Mouse (Mus musculus) adrenal gland, postnatal 25 days (tissue): ENCODE data around the gene Olfr618. TPM values are rescaled to one million over a fixed set of nuclear protein-coding genes. Genes with fewer than 3 reads are reported as not detected.
"Not testable (repeated sequence)": the region's sequence is repeated elsewhere in the genome, so short reads cannot be mapped to it uniquely, and the experiment has no call there.

Source experiments
- DNase-seq: peaks from one replicate; pipeline ENCODE4 v3.0.0; 2021; ENCODE audit warnings: mixed read lengths
- long read RNA-seq: library from polyadenylated mRNA; stranded (forward); transcript quantifications from one replicate; pipeline ENCODE4 v2.0.0, GENCODE M21; 2021
- microRNA-seq, 2 experiments: library from miRNA; unstranded; fragments of <30 nt; microRNA quantifications; one replicate each; pipeline ENCODE4 v1.2.0; 2021
- total RNA-seq: library from RNA; stranded (reverse); gene quantifications from 2 replicates; pipeline ENCODE4 v1.2.3, GENCODE M21; 2021

Gene Olfr618
- not detected in 2 replicates for total RNA-seq
- long read RNA-seq, result 0 reads

DNA sequence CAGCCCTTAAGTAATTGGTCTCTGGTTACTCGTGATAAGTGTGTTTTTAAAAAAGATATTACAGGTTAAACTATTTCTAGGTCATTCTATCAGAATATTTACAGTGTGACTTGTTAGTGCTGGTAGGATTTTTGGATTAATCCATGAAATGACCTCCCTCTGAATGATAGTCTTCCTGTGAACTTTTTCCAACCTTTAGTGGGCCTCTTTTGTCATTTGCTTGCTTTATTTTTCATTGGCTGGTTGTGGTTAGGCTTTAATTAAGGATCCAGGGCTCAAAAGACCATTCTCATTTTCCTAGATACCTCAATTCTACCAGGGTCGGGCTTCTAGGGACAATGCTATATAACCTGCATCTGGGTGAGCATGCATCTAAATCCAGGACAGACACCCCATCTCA, at the start of gene Olfr618:
Olfr618 (plus strand) TSS at position 301 of the 400 bp plus-strand sequence.
- DNase-seq, result no peak

DNA sequence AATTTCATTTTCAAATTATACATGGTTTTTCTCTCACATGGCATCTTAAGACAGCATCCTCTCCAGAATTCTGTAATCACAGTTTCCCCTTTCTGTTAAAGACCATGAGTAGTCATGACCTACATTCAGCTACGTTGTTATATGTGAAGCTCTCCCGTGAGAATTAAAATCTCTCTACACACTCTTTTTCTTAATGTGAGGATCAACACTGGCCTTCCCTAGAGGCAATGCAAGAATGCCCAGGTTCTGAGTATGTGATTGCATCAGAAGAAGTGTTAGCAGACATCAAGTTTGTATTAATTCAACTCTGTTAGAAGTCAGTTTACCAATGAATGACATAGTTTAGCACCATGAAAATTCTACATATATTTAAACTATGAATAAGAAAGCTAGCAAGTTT, 47.3 kb upstream of the Olfr618 start, which contains the start of gene Olfr612:
Olfr612 (minus strand) TSS at position 101 of the 400 bp plus-strand sequence.
- DNase-seq, result not testable (repeated sequence)

DNA sequence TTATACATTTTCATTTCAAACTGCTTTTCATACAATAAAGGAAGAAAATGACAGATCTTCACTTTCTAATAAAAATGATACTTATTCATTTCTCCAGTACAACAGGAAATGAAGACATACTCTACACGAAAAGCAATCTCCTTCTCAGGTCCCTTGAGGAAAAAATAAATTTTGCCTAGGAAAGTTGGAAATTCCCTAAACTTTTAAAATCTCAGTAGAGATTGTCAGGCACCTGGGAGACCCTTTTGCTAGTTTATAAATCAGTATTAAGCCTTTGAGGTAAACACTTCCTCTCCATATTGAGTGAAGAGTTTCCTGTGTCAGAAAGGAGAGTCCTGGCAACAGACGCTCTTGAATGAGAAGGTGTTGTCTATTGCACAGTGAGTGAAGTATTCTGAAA, 42.1 kb upstream of the Olfr618 start, which contains the start of gene Olfr613:
Olfr613 (plus strand) TSS at position 301 of the 400 bp plus-strand sequence.
- no peak for DNase-seq

DNA sequence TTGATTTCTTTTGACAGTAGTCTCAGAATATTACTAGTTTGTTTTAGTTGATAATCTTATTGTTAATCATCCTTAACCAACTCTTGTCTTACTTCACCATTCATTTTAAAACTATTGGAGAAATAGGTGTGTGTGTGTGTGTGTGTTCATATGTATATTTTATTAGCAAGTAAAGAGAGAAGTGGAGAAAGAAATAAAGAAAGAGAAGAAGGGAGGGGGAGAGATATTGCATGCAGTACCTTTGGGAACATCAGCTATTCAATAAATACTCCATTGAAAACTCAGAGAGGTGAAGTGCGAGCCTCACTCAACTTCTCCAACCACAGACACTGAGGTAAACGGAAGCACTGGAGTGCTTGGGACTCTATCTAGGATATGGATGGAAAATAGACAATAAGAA, 34.1 kb upstream of the Olfr618 start, which contains the start of gene Olfr615:
Olfr615 (plus strand) TSS at position 301 of the 400 bp plus-strand sequence.
- DNase-seq, result no peak

DNA sequence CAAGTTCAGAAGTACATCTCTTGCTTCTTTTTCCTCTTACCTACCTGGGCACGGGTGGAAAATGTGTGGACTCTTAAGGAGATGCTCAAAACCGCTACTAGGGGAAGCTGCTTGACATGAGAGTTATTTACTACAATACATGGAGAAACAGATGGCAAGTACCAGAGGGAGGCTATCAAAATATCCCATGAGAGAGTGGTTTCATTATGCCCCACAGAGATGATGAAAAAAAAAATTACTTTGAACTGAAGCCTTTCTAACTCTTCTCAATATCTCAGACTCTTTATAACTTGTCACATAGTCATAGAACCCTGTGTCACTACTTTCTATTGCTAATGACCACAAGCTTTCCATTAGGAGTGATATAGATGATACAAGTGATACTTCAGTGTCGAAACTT, 20.9 kb upstream of the Olfr618 start, which contains the start of gene Olfr616:
Olfr616 (minus strand) TSS at position 101 of the 400 bp plus-strand sequence.
- DNase-seq, result no peak

DNA sequence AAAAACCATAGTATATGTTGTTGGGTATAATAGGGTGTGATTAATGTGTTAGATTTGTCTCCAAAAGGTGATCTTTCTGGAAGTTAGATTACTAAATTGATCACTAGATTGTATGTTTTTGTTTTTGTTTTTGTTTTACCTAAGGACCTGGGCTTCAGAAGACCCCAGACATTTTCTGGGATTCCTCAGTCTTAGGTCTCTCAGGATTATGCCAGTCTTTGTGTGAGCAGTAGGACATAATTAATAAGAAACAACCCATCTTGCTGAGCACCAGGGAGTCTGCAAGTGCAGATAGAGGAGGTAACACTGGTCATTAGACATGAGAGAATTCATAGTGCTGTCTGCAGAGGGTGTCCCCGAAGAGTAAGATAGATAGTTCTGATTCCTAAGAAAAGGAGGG, 17.1 kb upstream of the Olfr618 start, which contains the start of gene Olfr617:
Olfr617 (plus strand) TSS at position 301 of the 400 bp plus-strand sequence.
- no peak for DNase-seq

DNA sequence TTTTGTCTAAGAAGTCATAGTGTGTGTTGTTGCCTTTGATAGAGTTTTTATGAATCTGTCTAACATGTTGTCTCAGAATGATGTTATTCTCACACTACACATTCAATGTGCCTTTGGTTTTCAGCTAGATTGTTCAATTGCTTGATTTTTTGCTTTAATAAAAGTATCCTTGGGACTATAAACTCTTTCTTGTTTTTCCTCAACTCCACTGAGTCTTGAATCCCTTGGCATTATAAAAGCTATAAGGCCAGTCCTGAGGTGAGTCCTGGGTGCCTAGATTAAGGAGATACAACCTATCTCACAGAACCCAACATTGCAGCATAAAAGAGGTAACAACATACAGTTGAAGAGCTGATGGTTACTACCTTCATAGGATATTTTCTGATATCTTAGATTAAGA, 10.4 kb downstream of the Olfr618 start, which contains the start of gene Olfr619:
Olfr619 (plus strand) TSS at position 301 of the 400 bp plus-strand sequence.
- no peak for DNase-seq

DNA sequence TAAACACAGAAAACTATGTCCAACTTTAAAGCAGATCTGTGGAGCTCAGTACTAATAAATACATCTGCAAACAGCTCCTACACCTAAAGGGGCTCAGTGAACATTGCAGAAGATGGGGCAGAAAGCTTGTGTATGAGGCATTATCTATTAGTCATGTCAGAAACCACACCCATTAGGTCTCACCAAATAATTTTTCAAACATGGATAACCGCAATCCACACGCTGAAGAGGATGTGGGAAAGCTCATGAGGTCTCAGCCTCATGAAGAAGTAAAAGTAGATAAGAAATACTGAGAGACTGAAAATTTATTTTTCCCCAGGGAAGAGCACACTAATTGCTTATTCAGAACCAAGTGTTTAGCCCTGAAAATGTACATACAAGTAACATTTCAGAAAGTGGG, 17.5 kb downstream of the Olfr618 start:
- no peak for DNase-seq

DNA sequence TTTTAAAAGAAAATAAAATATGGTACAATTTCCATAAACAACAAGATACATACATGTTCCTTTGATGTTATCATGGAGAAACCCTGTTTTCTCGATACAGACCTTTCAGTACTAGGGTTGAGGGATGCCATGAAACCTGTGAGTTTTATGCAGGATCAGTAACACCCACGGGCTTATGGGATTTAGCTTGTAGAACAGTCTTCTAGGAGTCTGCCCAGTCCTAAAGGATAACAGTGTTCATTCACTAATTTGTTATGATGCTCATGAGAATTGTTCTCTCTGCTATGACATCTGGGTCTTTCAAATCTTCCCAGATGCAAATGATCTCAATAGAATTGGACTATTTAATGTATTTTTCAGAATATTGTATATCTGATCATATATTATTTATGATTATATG, 22.5 kb downstream of the Olfr618 start, which contains the start of gene Olfr620:
Olfr620 (minus strand) TSS at position 101 of the 400 bp plus-strand sequence.
- DNase-seq, result no peak

DNA sequence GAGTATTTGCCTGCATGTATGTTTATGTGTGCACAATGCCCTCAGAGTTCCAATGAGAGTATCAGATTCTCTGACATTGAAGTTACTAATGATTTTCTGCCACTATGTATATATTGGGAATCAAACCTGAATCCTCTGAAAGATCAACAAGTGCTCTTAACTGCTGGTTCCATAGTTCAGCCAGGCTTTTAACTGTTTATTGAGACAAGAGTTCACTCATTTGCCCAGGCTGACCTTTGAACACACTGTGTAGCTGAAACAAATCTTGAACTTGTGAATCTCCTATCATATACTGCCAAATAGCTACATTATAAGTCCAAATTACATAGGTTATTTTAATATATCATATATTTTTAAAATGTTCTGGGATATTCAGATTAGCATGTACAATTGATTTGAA, 46.9 kb downstream of the Olfr618 start:
- no peak for DNase-seq

DNA sequence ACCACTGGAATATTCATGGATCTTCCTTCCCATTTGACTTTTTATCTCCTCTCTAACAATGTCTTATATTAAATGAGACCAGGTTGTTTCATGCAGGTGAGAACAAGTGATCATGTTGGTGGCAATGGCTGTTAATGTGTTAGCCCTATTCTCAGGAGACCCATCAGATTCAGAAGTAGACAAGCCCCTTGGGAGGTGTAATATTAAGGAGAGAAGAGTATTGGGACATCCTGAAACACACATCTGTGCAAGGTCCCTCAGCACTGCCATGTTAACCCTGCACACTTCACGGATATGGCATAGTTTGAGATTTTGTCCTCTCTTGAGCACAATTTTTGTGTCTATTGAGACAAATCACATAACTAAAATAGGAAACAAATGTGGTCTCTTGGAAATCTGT, 52.7 kb downstream of the Olfr618 start, which contains the start of gene Olfr622:
Olfr622 (minus strand) TSS at position 101 of the 400 bp plus-strand sequence.
- no peak for DNase-seq

DNA sequence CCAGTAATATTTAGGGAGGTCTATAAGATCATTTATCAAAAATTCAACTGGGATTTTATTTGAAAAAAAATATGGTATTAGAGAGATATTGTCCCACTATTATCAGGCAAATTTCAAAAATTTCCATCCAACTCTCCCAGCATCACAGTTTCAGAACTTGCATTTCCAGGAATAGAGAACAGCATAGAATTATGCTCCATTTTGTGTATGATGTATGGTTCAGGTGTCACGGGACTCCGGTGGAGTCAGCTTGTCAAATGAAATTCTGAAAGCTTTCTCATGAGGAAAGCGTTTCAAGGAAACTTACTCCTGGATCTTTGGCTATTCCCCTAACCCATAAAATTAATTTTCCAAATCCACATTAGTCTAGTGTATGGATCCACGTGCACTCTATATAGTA, 54.2 kb downstream of the Olfr618 start:
- DNase-seq, result no peak

Small RNA genes within 50 kb of the gene (microRNA-seq; reads per million reads assigned to microRNA genes)
- 0 reads per million in 2 experiments for gene Gm26506

Other genes with a start within 250 kb of the Olfr618 start
- not detected in 2 replicates for gene Olfr600, start 240.4 kb upstream of the Olfr618 start, total RNA-seq
- not detected in 2 replicates for gene Olfr601, start 227.4 kb upstream of the Olfr618 start, total RNA-seq
- gene Olfr603, start 203.9 kb upstream of the Olfr618 start, total RNA-seq, result not detected in 2 replicates
- not detected in 2 replicates for gene Usp17lc, start 175.0 kb upstream of the Olfr618 start, total RNA-seq
- not detected in 2 replicates for gene Olfr605, start 144.7 kb upstream of the Olfr618 start, total RNA-seq
- gene Olfr606, start 141.1 kb upstream of the Olfr618 start, total RNA-seq, result not detected in 2 replicates
- not detected in 2 replicates for gene Olfr607, start 126.0 kb upstream of the Olfr618 start, total RNA-seq
- gene Olfr608, start 120.2 kb upstream of the Olfr618 start, total RNA-seq, result not detected in 2 replicates
- gene Olfr609, start 92.0 kb upstream of the Olfr618 start, total RNA-seq, result not detected in 2 replicates
- gene Olfr610, start 78.0 kb upstream of the Olfr618 start, total RNA-seq, result not detected in 2 replicates
- gene Olfr611, start 69.3 kb upstream of the Olfr618 start, total RNA-seq, result not detected in 2 replicates
- gene Olfr612, start 47.4 kb upstream of the Olfr618 start, total RNA-seq, result not detected in 2 replicates
- gene Olfr613, start 42.0 kb upstream of the Olfr618 start, total RNA-seq, result not detected in 2 replicates
- gene Olfr615, start 34.0 kb upstream of the Olfr618 start, total RNA-seq, result not detected in 2 replicates
- gene Olfr616, start 21.0 kb upstream of the Olfr618 start, total RNA-seq, result not detected in 2 replicates
- gene Olfr617, start 17.0 kb upstream of the Olfr618 start, total RNA-seq, result not detected in 2 replicates
- gene Olfr619, start 10.5 kb downstream of the Olfr618 start, total RNA-seq, result not detected in 2 replicates
- gene Olfr620, start 22.4 kb downstream of the Olfr618 start, total RNA-seq, result not detected in 2 replicates
- gene Olfr622, start 52.6 kb downstream of the Olfr618 start, total RNA-seq, result not detected in 2 replicates
- not detected in 2 replicates for gene Olfr623, start 73.6 kb downstream of the Olfr618 start, total RNA-seq
- gene Olfr624, start 81.1 kb downstream of the Olfr618 start, total RNA-seq, result 0.06 TPM in 1 of 2 replicates, not detected in the other
- gene Olfr625-ps1, start 92.6 kb downstream of the Olfr618 start, total RNA-seq, result not detected in 2 replicates
- gene Olfr243, start 124.6 kb downstream of the Olfr618 start, total RNA-seq, result not detected in 2 replicates
- not detected in 2 replicates for gene Olfr628, start 140.3 kb downstream of the Olfr618 start, total RNA-seq
- gene Olfr629, start 154.8 kb downstream of the Olfr618 start, total RNA-seq, result not detected in 2 replicates
- gene Olfr630, start 167.2 kb downstream of the Olfr618 start, total RNA-seq, result not detected in 2 replicates
- not detected in 2 replicates for gene Olfr69, start 181.5 kb downstream of the Olfr618 start, total RNA-seq
- not detected in 2 replicates for gene Olfr68, start 189.6 kb downstream of the Olfr618 start, total RNA-seq
- gene Olfr67, start 201.7 kb downstream of the Olfr618 start, total RNA-seq, result not detected in 2 replicates
- gene Hbb-bt, start 223.9 kb downstream of the Olfr618 start, total RNA-seq, result 217 and 281 TPM in 2 replicates
- 2,100 and 2,179 TPM in 2 replicates for gene Hbb-bs, start 238.0 kb downstream of the Olfr618 start, total RNA-seq